Mouse (Mus musculus): ENCODE measurements around the gene Arfrp1.

Gene Arfrp1

DNA sequence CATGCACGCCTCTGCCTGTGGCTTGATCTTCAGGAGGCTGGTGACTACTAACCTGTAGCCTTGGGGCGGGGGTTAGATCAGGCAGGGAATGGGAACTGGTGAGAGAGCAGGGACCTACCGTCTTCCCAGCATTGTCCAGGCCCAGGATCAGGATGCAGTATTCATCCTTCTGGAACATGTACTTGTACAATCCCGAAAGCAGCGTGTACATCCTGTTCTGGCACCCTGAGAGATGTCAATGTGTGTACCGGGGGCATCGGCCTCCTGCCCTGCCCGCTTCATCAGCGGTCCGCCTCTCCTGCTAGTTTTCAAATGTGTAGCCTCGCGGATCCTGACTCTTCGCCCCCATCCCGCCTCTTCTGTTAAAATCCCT, 731 bp downstream of the Arfrp1 start:
- peaks cover 48% of the 10 kb centered on the region for H3K4me1 ChIP-seq (replicated peaks; ENCODE audit: low read depth, low read length)
- no peaks in the 10 kb centered on the region for H3K27me3 ChIP-seq (ENCODE audit: insufficient read depth, low read length)
- peaks cover 63% of the 10 kb centered on the region for H3K36me3 ChIP-seq (ENCODE audit: insufficient read depth, low read length)
- TF ChIP-seq NANOG (IDR thresholded peaks at IDR 0.05; ENCODE audit: borderline replicate concordance, low read length) (no peak), POU5F1 (IDR thresholded peaks at IDR 0.05; ENCODE audit: borderline replicate concordance, low read length) (no peak), CTCF (conservative IDR thresholded peaks at IDR 0.05; ENCODE audit: low read length) (no peak)
- H3K9me3 ChIP-seq (ENCODE audit: low read length) = no peaks in the 10 kb centered on the region
- H3K4me3 ChIP-seq (replicated peaks; ENCODE audit: low read length) = peak overlapping the region; percentile 89

DNA sequence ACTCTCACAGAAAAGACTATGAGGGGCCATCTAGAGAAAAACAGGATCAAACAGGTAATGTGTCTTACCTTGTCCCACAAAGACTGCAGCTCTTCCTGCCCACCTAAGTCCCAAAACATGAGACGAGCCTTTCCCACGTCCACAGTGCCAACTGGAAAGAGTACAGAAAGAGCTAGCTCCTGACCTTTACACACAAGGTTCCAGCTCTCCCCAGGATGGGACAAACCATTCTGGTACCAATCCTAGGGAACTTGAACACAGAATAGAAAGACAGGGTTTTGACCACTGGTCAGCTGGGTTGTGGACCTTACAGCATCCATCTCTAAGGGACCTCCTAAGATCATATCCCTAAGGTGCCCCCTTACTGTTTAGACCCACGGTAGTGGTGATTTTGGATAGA, 1.3 kb downstream of the Arfrp1 start:
- Histone ChIP-seq H3K4me1 (replicated peaks; ENCODE audit: low read depth, low read length) (peaks cover 42% of the 10 kb centered on the region), H3K9me3 (ENCODE audit: low read length) (no peaks in the 10 kb centered on the region), H3K4me3 (replicated peaks; ENCODE audit: low read length) (peak overlapping the region; percentile 89), H3K36me3 (ENCODE audit: insufficient read depth, low read length) (peaks cover 63% of the 10 kb centered on the region), H3K27me3 (ENCODE audit: insufficient read depth, low read length) (no peaks in the 10 kb centered on the region)
- no peak for TF ChIP-seq POU5F1 (IDR thresholded peaks at IDR 0.05; ENCODE audit: borderline replicate concordance, low read length)
- TF ChIP-seq NANOG (IDR thresholded peaks at IDR 0.05; ENCODE audit: borderline replicate concordance, low read length) = no peak
- no peak for TF ChIP-seq CTCF (conservative IDR thresholded peaks at IDR 0.05; ENCODE audit: low read length)

DNA sequence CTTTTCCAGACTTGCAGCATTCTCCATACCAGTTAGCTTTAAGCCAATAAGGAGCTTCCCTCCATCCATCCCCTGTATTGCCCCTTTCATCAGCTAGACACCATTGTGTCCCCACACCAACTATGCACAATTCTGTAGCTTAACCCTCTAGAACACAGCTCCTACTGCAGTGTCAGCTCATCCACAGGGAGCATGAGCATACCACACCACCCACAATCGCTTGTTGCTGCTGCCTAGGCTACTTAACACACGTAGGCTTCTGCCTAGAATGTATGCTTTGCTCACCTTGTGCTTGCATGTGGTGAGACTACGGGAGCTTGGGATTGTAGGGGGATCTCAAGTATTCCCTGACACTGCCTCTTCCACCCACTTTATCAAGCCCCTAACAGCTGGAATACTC, 8.4 kb downstream of the Arfrp1 start:
- no peaks in the 10 kb centered on the region for H3K4me1 ChIP-seq (replicated peaks; ENCODE audit: low read depth, low read length)
- no peak for TF ChIP-seq CTCF (conservative IDR thresholded peaks at IDR 0.05; ENCODE audit: low read length)
- no peak for TF ChIP-seq POU5F1 (IDR thresholded peaks at IDR 0.05; ENCODE audit: borderline replicate concordance, low read length)
- TF ChIP-seq NANOG (IDR thresholded peaks at IDR 0.05; ENCODE audit: borderline replicate concordance, low read length) = no peak
- no peak overlapping the region for H3K4me3 ChIP-seq (replicated peaks; ENCODE audit: low read length)
- H3K9me3 ChIP-seq (ENCODE audit: low read length) = peaks cover 7% of the 10 kb centered on the region
- peaks cover 100% of the 10 kb centered on the region for H3K36me3 ChIP-seq (ENCODE audit: insufficient read depth, low read length)
- no peaks in the 10 kb centered on the region for H3K27me3 ChIP-seq (ENCODE audit: insufficient read depth, low read length)

DNA sequence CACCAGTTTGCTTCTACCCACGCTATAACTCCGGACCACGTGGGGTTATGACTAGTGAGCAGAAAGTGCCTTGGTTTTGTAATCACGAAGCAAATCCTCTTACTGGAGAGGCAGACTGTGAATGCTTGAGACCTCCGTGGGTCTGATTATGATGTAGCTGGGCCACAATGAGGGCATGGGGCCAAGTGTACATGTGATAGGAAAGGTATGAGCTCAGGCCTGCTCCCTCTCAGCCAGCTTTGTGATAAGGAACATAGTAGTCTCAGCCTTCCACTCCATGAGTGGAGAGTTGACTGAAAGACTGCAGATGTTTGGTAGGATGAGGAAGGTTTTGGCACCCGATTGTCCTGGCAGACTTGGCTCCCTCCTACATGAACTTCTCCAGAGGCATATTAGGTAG, 22.4 kb downstream of the Arfrp1 start:
- peaks cover 95% of the 10 kb centered on the region for H3K36me3 ChIP-seq (ENCODE audit: insufficient read depth, low read length)
- peaks cover 12% of the 10 kb centered on the region for H3K4me1 ChIP-seq (replicated peaks; ENCODE audit: low read depth, low read length)
- TF ChIP-seq CTCF (conservative IDR thresholded peaks at IDR 0.05; ENCODE audit: low read length) (no peak), NANOG (IDR thresholded peaks at IDR 0.05; ENCODE audit: borderline replicate concordance, low read length) (no peak), POU5F1 (IDR thresholded peaks at IDR 0.05; ENCODE audit: borderline replicate concordance, low read length) (no peak)
- no peak overlapping the region for H3K4me3 ChIP-seq (replicated peaks; ENCODE audit: low read length)
- H3K27me3 ChIP-seq (ENCODE audit: insufficient read depth, low read length) = no peaks in the 10 kb centered on the region
- no peaks in the 10 kb centered on the region for H3K9me3 ChIP-seq (ENCODE audit: low read length)

DNA sequence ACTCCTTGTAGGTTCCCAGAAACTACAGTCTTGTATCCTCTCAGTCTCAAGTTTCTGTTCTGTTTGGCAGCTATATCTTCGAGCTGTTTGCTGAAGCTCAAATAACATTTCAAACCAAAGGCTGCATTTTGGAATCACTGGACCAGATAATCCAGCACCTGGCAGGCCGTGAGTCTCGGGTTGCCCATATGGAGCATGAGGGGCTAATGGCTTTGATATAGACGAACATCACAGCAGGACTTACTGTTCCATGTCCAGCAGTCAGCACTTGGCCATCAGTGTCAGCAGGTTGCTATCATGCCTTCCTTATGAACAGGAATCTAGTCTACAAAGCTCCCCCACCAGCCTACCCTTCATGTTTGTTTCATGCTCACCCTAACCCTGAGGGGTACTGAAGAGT, 24.8 kb downstream of the Arfrp1 start:
- H3K27me3 ChIP-seq (ENCODE audit: insufficient read depth, low read length) = no peaks in the 10 kb centered on the region
- no peaks in the 10 kb centered on the region for H3K9me3 ChIP-seq (ENCODE audit: low read length)
- TF ChIP-seq NANOG (IDR thresholded peaks at IDR 0.05; ENCODE audit: borderline replicate concordance, low read length) (no peak), CTCF (conservative IDR thresholded peaks at IDR 0.05; ENCODE audit: low read length) (no peak), POU5F1 (IDR thresholded peaks at IDR 0.05; ENCODE audit: borderline replicate concordance, low read length) (no peak)
- peaks cover 6% of the 10 kb centered on the region for H3K4me1 ChIP-seq (replicated peaks; ENCODE audit: low read depth, low read length)
- H3K36me3 ChIP-seq (ENCODE audit: insufficient read depth, low read length) = peaks cover 95% of the 10 kb centered on the region
- no peak overlapping the region for H3K4me3 ChIP-seq (replicated peaks; ENCODE audit: low read length)

DNA sequence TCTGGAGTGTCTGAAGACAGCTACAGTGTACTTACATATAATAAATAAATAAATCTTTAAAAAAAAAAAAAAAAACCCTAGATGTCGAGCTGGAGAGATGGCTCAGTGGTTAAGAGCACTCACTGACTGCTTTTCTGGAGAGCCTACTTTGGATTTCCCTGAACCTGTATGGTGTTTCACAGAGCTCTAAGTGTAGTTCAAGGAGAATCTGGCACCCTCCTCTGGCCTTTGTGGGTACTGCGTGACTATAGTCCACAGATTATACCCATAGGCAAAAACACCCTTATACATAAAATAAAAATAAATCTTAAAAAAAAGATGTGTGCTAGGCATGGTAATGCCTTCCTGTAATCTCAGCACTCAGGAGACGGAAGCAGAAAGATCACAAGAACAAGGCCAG, 31.2 kb downstream of the Arfrp1 start:
- Histone ChIP-seq H3K36me3 (ENCODE audit: insufficient read depth, low read length) (peaks cover 95% of the 10 kb centered on the region), H3K27me3 (ENCODE audit: insufficient read depth, low read length) (no peaks in the 10 kb centered on the region), H3K9me3 (ENCODE audit: low read length) (no peaks in the 10 kb centered on the region), H3K4me3 (replicated peaks; ENCODE audit: low read length) (no peak overlapping the region), H3K4me1 (replicated peaks; ENCODE audit: low read depth, low read length) (peaks cover 53% of the 10 kb centered on the region)
- TF ChIP-seq POU5F1 (IDR thresholded peaks at IDR 0.05; ENCODE audit: borderline replicate concordance, low read length) (no peak), CTCF (conservative IDR thresholded peaks at IDR 0.05; ENCODE audit: low read length) (peak; percentile 81)

DNA sequence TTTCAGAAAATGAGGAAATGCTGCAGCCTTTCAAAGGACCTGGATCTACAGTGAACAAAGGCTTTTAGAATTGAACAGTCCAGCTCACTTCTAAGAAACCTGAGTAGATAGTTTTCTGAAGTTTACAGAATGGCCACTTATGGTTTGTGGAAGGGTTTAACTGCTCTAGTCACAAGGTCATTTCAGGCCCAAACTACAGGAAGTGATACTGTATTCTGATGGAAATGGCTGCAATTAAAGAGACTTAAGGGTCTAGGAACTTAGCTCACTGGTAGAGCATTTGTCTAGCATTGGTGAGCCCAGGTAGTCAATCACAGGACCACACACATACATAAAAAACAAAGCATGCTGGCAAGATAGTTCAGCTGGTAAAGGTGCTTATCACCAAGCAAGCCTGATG, 32.7 kb downstream of the Arfrp1 start:
- no peaks in the 10 kb centered on the region for H3K9me3 ChIP-seq (ENCODE audit: low read length)
- TF ChIP-seq POU5F1 (IDR thresholded peaks at IDR 0.05; ENCODE audit: borderline replicate concordance, low read length) (peak; percentile 29; the same call in 1 of the 2 replicates), CTCF (conservative IDR thresholded peaks at IDR 0.05; ENCODE audit: low read length) (no peak), NANOG (IDR thresholded peaks at IDR 0.05; ENCODE audit: borderline replicate concordance, low read length) (peak; percentile 98)
- H3K4me1 ChIP-seq (replicated peaks; ENCODE audit: low read depth, low read length) = peaks cover 60% of the 10 kb centered on the region
- no peaks in the 10 kb centered on the region for H3K27me3 ChIP-seq (ENCODE audit: insufficient read depth, low read length)
- H3K4me3 ChIP-seq (replicated peaks; ENCODE audit: low read length) = no peak overlapping the region
- H3K36me3 ChIP-seq (ENCODE audit: insufficient read depth, low read length) = peaks cover 95% of the 10 kb centered on the region

DNA sequence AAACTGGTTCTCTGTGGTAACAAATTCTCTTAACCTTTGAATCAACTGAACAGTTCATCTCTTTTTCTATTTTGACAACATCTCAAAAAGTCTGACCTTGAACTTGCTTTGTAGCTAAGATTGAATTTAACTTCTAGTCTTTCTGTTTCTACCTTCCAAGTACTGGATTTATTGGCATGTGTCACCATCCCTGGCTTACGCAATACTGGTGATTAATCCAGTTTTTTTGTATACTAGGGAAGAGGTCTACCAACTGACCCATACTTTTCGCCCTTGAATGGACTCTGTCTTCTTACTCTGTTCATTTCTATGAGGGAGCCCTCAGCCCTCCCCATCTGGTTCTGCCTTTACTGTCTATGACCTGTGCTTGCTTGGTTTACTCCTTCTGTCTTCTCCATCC, 39.1 kb downstream of the Arfrp1 start:
- no peak for TF ChIP-seq NANOG (IDR thresholded peaks at IDR 0.05; ENCODE audit: borderline replicate concordance, low read length)
- TF ChIP-seq POU5F1 (IDR thresholded peaks at IDR 0.05; ENCODE audit: borderline replicate concordance, low read length) = no peak
- TF ChIP-seq CTCF (conservative IDR thresholded peaks at IDR 0.05; ENCODE audit: low read length) = no peak

DNA sequence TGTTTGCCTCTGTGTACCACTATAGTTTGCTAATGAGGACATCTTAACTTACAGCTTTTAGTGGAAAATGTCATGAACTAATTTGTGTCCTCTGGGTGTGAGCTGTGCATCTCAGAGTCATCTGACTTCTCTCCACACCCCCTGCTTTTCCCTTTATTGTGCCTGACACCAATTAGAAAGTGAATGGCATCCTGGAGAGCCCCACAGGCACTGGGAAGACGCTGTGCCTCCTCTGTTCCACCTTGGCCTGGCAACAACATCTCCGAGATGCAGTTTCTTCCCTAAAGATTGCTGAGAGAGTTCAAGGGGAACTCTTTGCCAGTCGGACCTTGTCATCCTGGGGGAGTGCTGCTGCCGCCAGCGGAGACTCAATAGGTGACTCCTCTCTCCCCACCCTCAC, 43.1 kb downstream of the Arfrp1 start:
- Histone ChIP-seq H3K4me3 (replicated peaks; ENCODE audit: low read length) (peak overlapping the region; percentile 49), H3K27me3 (ENCODE audit: insufficient read depth, low read length) (no peaks in the 10 kb centered on the region), H3K9me3 (ENCODE audit: low read length) (no peaks in the 10 kb centered on the region), H3K36me3 (ENCODE audit: insufficient read depth, low read length) (peaks cover 67% of the 10 kb centered on the region), H3K4me1 (replicated peaks; ENCODE audit: low read depth, low read length) (peaks cover 67% of the 10 kb centered on the region)
- TF ChIP-seq NANOG (IDR thresholded peaks at IDR 0.05; ENCODE audit: borderline replicate concordance, low read length) (peak; percentile 47; the same call in 1 of the 2 replicates), CTCF (conservative IDR thresholded peaks at IDR 0.05; ENCODE audit: low read length) (no peak), POU5F1 (IDR thresholded peaks at IDR 0.05; ENCODE audit: borderline replicate concordance, low read length) (no peak)

More for the DNA sequence above, 39.1 kb downstream of the Arfrp1 start:
- no peaks in the 10 kb centered on the region for H3K27me3 ChIP-seq (ENCODE audit: insufficient read depth, low read length)
- H3K4me1 ChIP-seq (replicated peaks; ENCODE audit: low read depth, low read length) = peaks cover 81% of the 10 kb centered on the region
- no peaks in the 10 kb centered on the region for H3K9me3 ChIP-seq (ENCODE audit: low read length)
- peaks cover 100% of the 10 kb centered on the region for H3K36me3 ChIP-seq (ENCODE audit: insufficient read depth, low read length)
- no peak overlapping the region for H3K4me3 ChIP-seq (replicated peaks; ENCODE audit: low read length)

Data from E14TG2a.4 (cell line).